Comparison of ENCODE assay signal across 12 mouse cellular contexts in the genomic region with DNA sequence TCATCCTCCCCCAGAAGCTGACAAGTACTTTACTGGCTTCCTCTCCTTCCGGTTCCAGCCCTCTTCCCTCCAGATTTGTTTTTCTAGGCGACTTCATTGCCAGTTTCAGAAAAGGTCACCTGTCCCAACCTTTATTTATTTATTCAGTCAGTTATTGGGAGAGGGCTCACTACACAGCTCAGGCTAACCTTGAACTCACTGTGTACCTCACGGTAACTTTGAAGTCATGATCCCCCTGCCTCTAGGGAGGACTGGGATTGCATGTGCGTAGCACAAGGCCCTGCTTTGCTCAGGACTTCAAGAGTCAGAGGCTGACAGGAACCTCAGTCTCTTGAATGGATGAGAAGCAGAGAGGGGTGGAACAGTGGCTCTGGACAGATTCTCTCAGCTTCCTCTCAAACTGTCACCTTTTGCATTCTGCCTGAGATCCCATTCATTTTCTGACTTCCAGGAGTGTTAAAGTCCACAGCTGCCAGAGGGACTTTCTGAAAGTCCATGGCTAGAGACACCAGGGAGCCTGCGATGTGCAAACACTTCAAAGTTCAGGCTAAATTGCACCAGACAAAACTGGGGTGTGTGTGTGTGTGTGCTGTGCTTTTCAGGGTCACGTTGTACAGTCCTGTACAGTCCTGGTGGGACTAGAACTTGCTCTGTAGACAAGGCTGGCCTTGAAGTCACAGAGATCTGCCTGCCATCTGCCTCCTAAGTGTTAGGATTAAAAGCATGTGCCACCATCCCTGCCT.
"Had no signal": no experiment of that assay in that cellular context is flagged by ENCODE, and none has a peak within 500 bp of the region (broad histone marks: within the 10 kb centered on the region; RNA-seq: fewer than 3 reads in every experiment).

No protein-coding gene starts in this region.

- H3K36me3 ChIP-seq: limb, embryonic 15.5 days; lung, embryonic 15.5 days; midbrain, embryonic 12.5 days; neural tube, embryonic 13.5 days had no signal

- H3K4me2 ChIP-seq: limb, embryonic 15.5 days; lung, embryonic 15.5 days; midbrain, embryonic 12.5 days; neural tube, embryonic 13.5 days had no signal

- H3K27me3 ChIP-seq: lung, embryonic 15.5 days; neural tube, embryonic 13.5 days had no signal

- H3K9me3 ChIP-seq: limb, embryonic 15.5 days; lung, embryonic 15.5 days; midbrain, embryonic 12.5 days; neural tube, embryonic 13.5 days had no signal

- DNase-seq: layer of hippocampus, adult 9-11 months; layer of hippocampus, postnatal 36 days; lung, postnatal 14 days; right cerebral cortex, postnatal 14 days; thymus, postnatal 36 days had no signal

- H3K27ac ChIP-seq: kidney, postnatal 0 days; limb, embryonic 15.5 days; lung, embryonic 15.5 days; macrophage; midbrain, embryonic 12.5 days; neural tube, embryonic 13.5 days had no signal

- H3K9ac ChIP-seq: limb, embryonic 15.5 days; lung, embryonic 15.5 days; midbrain, embryonic 12.5 days; neural tube, embryonic 13.5 days had no signal

- H3K4me3 ChIP-seq: limb, embryonic 15.5 days; lung, embryonic 15.5 days; midbrain, embryonic 12.5 days; neural tube, embryonic 13.5 days had no signal

- ATAC-seq: midbrain, embryonic 16.5 days had no signal

- H3K4me1 ChIP-seq: limb, embryonic 15.5 days; lung, embryonic 15.5 days; midbrain, embryonic 12.5 days; neural tube, embryonic 13.5 days had no signal
